In the genomic region with DNA sequence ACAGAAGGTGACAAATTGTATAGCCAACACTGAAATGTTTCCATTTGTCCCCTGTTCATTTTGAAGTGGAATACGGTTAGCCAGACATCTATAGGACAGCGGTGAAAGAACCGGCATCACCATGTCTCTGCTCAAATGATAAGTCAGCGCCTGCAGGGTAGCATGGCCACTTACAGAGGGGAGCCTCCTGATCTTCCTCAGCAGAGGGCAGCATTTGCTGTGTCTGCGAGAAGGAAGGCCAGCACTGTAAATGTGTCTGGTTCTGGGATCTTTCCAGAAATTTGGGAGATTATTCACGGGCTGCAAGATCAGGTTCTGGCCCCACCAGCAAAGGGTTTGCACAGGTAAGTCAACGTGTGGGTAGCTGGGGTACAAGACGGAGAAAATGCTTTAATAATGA, we compare ENCODE assay signal across 8 mouse cellular contexts. TPM values are rescaled to one million over a fixed set of nuclear protein-coding genes. Genes with fewer than 3 reads are reported as not detected.
DNase-seq lines count a peak whose midpoint lies in the region; ATAC-seq lines count a peak whose summit lies in the region.

No protein-coding gene starts in this region.

- no peak overlapping the region for H3K4me3 ChIP-seq in midbrain, embryonic 11.5 days (ENCODE audit: low read depth, low read length)
- H3K4me3 ChIP-seq in midbrain, embryonic 16.5 days (ENCODE audit: low read depth, low read length), result no peak overlapping the region

- no peak overlapping the region for H3K4me2 ChIP-seq in midbrain, embryonic 11.5 days
- H3K4me2 ChIP-seq in midbrain, embryonic 16.5 days (ENCODE audit: low read length), result no peak overlapping the region

- H3K27me3 ChIP-seq in midbrain, embryonic 11.5 days (ENCODE audit: control insufficient read depth, insufficient read depth, low read length), result no peaks in the 10 kb centered on the region
- H3K27me3 ChIP-seq in midbrain, embryonic 16.5 days (ENCODE audit: control insufficient read depth, insufficient read depth, low read depth, low read length), result no peaks in the 10 kb centered on the region

- peak; percentile 25 for DNase-seq in heart, adult 11 months
- DNase-seq in heart, adult 9 months (ENCODE audit: low spot score in 2 of 2), result no peak
- peak; percentile 85 for DNase-seq in midbrain, embryonic 11.5 days (ENCODE audit: low spot score, missing footprints)
- peak; percentile 41 for DNase-seq in brain, adult 2 months (ENCODE audit: low read depth, low spot score)
- DNase-seq in layer of hippocampus, postnatal 14 days (ENCODE audit: low spot score in 2 of 2), result peak; percentile 33 to 58
- DNase-seq in urinary bladder, adult 2 months (ENCODE audit: low spot score), result no peak
- DNase-seq in c-Kit-positive CD71-positive TER-119-positive erythroid progenitor cells, embryonic 14.5 days (ENCODE audit: low spot score), result no peak

- H3K27ac ChIP-seq in midbrain, embryonic 11.5 days (ENCODE audit: low read depth, low read length), result no peak overlapping the region
- no peak overlapping the region for H3K27ac ChIP-seq in midbrain, embryonic 16.5 days (ENCODE audit: low read length)

- H3K4me1 ChIP-seq in midbrain, embryonic 11.5 days (ENCODE audit: control insufficient read depth, insufficient read depth, low read length), result no peaks in the 10 kb centered on the region
- H3K4me1 ChIP-seq in midbrain, embryonic 16.5 days (ENCODE audit: control insufficient read depth, insufficient read depth, low read length), result peaks cover 2% of the 10 kb centered on the region; the same call in 1 of the 2 replicates

- H3K9ac ChIP-seq in midbrain, embryonic 11.5 days (ENCODE audit: low read length), result no peak overlapping the region
- H3K9ac ChIP-seq in midbrain, embryonic 16.5 days (ENCODE audit: low read depth, low read length), result no peak overlapping the region

- ATAC-seq in midbrain, embryonic 11.5 days (ENCODE audit: low FRiP score), result no peak
- ATAC-seq in midbrain, embryonic 16.5 days, result no peak

- H3K36me3 ChIP-seq in midbrain, embryonic 11.5 days (ENCODE audit: control insufficient read depth, insufficient read depth, low read length), result no peaks in the 10 kb centered on the region
- H3K36me3 ChIP-seq in midbrain, embryonic 16.5 days (ENCODE audit: control insufficient read depth, insufficient read depth, low read length), result no peaks in the 10 kb centered on the region

- 65% methylated on average over 8 of the region's 8 CpGs for WGBS in midbrain, embryonic 11.5 days
- 59% methylated on average over 8 of the region's 8 CpGs for WGBS in midbrain, embryonic 16.5 days

- H3K9me3 ChIP-seq in midbrain, embryonic 11.5 days (ENCODE audit: control insufficient read depth, low read length), result no peaks in the 10 kb centered on the region
- no peaks in the 10 kb centered on the region for H3K9me3 ChIP-seq in midbrain, embryonic 16.5 days (replicated peaks; ENCODE audit: control insufficient read depth, low read length, poor library complexity, severe bottlenecking)

RNA-seq across cellular contexts. Expression of a gene that starts 51.0 kb away (rescaled TPM):
- 4.0 and 4.6 TPM in 2 replicates for polyA plus RNA-seq in midbrain, embryonic 11.5 days (2014; fragmentation: Nextera tagmentation; extraction: Ambion mirVana)
- 3.8 TPM in 2 replicates for polyA plus RNA-seq in midbrain, embryonic 16.5 days (2015; fragmentation: Nextera tagmentation; extraction: Ambion mirVana)
- total RNA-seq in layer of hippocampus, postnatal 14 days (2021), result 10 to 100 TPM; 40.1 to 41.1 TPM
- polyA plus RNA-seq in urinary bladder, adult 2 months (2012; rRNA removed), result 14.9 and 23.9 TPM in 2 replicates

Comparison
In these comparisons a context has a peak if more than half of its experiments do, and no peak if none do; other contexts are left out.
1. DNase-seq: peak in heart, adult 11 months (single experiment), midbrain, embryonic 11.5 days (single experiment), brain, adult 2 months (single experiment) and layer of hippocampus, postnatal 14 days (2 of 2); none in heart, adult 9 months (0 of 2), urinary bladder, adult 2 months (single experiment) and c-Kit-positive CD71-positive TER-119-positive erythroid progenitor cells, embryonic 14.5 days (single experiment).